Mouse (Mus musculus): ENCODE measurements around the gene Odc1.
"Not testable (repeated sequence)": the region's sequence is repeated elsewhere in the genome, so short reads cannot be mapped to it uniquely, and the experiment has no call there.

The Odc1 gene

DNA sequence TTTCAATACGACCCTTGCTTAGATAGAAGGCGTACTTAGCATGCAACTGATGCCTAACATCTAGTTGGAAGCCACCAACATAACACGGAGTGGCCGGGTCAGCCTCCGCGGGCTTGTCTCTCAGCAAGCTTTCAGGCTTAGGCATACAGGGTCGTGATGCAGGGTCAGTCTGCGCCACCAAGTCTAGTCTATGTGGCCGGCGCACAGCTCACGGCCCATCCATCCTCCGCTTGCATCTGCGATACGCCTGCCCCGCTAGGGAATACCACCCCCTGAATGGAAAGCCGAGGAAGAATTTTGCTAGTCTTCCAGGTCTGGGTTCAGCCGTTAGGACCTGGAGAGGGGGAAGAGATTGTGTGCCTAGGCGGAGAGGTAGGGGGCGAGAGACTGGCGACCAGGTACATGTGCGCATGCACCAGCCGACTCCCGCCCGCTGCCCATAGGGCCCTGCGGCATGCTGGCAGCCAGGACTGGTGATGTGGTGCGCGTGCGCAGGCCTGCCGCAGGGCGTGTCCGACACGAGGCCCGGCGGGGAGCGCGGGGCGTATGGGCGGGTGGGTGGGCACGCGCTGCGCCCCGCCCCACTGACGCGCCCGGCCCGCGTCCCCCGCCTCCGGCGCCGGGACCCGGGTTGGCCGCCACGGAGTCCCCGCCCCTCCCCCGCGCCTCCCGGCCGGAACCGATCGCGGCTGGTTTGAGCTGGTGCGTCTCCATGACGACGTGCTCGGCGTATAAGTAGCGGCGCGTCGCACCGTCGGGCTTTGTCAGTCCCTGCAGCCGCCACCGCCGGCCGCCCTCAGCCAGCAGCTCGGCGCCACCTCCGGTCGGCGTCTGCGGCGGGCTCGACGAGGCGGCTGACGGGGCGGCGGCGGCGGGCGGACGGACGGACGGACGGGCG, at the start of gene Odc1:
TSS of gene Odc1 (plus strand) at position 586 of the 898 bp plus-strand sequence.
- peak; percentile 99 for DNase-seq (ENCODE audit: low spot score)

- no peak for DNase-seq (ENCODE audit: low spot score)
Measured at GRCm38 (mm10) chr12:17494809-17495208, 49.8 kb upstream of the Odc1 start.

DNA sequence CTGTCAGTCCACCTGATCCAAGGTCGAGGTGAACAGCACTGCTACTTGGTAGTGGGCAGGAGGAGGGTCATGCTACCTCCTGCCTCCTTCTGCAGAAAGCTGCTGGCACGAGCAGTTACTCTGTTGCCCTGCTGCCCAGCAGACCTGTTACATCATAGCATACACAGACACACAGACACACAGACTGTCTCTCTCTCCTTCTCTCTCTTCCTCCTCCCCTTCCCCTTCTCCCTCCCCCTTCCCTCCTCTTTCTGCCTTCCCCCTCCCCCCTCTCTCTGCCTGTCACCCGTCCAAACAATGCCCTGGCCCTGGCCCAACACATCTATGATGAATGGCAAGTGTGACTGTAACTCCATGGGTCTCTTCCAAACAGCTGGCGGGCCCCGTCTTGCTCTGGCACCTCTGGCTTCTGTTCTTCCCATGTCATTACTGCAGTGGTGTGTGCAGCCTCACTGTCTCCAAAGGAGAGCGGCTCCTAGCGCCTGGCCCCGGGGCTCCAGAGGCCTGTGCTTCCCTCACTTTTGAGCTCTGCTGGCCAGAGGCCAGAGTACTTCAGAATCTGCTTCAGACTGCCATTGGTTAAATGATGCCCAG, 48.6 kb upstream of the Odc1 start:
- DNase-seq (ENCODE audit: low spot score): no peak

DNA sequence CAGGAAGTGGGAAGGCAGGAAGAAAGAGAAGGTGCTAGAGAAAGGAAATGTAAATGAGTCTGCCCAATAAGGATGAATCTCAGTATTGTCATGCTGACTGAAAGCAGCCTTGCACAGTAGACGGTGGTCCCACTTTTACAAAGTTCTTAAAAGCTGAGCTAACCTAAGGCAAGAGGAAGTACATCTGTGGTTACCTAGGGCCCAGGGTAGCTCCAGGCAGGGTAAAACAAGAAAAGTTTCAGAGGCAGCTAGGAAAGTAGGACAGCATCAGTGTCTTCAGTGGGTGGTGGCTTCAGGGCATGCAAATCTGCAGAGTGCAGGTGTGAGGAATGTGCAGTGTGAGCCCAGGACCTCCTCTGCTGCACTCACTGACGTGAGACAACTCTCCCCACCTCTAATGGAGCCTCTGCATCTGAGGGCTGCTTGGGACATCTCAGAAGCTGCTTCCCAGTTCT, 38.9 kb upstream of the Odc1 start:
- no peak for DNase-seq (ENCODE audit: low spot score)

DNA sequence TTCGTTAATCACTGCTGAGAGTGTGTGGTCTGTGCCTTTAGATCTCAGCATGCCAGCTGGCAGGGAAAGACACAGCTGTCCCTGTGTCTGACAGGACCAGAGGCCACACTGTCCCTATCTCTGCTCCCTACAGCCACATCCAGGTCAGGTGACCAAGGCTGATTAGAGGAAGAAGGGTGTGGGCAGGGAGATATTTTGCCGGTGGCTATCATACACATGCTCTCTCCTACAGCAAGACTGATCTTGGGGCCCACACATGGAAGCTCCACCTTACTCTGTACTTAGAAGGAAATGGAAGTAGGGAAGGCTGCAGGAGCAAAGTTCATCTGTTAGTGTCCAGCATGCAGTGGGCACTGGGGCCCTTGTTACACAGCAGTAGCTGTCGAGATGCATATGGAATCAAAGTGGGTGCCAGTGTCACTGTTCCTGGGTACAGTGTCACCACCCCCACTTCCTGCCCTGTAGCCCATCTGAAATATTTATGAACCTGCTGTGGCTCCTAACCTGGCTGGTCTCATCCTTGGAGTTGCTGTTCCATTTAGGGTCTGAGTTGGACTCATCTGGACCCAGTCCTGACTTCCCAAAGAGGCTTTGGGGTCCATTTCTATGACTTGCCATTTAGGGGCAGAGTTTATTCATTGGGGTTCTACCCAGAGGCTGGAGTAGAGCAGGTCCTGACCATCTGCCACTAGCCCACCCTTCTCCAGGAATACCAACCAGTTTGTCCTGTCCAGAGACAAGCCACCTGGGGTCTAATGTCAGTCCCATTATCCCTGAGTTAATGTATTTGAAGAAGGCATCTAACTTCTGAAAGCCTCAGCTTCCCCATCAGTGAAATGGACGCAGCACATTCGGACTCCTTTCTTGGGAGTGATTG, 38.2 kb upstream of the Odc1 start:
- no peak for DNase-seq (ENCODE audit: low spot score)

- DNase-seq (ENCODE audit: low spot score): no peak
Measured at GRCm38 (mm10) chr12:17506994-17507542, 37.5 kb upstream of the Odc1 start.

- DNase-seq (ENCODE audit: low spot score): no peak
Measured at GRCm38 (mm10) chr12:17509310-17509709, 35.3 kb upstream of the Odc1 start.

DNA sequence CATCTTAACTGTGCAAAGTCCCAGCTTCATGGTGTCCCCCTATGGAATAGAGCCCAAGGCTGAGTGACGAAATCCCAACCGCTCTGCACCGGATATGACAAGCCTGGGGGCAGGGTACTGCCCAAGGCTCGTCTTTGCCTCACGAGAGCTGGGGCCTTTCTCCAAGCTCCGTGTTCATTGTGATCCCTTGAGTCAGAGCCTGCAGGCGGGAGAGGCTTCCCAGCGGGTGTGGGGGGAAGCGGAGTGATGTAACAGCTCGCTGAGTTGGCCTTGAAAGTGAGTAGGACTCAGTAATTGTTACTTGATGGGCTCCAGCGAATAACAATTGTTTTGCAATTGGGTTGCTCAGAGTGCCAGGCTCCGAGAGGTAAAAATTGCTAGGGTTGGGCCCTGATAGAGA, 34.4 kb upstream of the Odc1 start:
- peak; percentile 52 for DNase-seq (ENCODE audit: low spot score)

- DNase-seq (ENCODE audit: low spot score): no peak
Measured at GRCm38 (mm10) chr12:17511019-17511418, 33.6 kb upstream of the Odc1 start.

- DNase-seq (ENCODE audit: low spot score): no peak
Measured at GRCm38 (mm10) chr12:17529180-17529579, 15.4 kb upstream of the Odc1 start.

GRCm38 (mm10) chr12:17529726-17530125, 14.9 kb upstream of the Odc1 start:
- DNase-seq (ENCODE audit: low spot score): no peak

GRCm38 (mm10) chr12:17530825-17531224, 13.8 kb upstream of the Odc1 start:
- DNase-seq (ENCODE audit: low spot score): no peak

DNA sequence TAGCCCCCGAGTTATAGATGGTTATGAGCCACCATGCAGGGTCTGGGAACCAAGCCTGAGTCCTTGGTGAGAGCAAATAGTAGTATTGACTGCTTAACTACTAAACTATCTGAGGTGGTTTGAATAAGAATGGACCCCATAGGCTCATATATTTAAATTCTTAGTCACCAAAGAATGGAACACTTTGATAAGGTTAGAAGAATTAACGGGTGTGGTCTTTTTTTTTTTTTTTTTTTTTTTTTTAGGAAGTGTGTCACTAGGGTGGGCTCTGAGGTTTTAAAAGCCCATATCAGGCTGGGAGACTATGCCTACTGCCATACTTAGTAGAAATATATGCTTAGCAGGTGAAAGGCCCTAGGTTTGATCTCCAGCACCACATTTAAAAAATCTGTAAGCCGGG, 8.4 kb upstream of the Odc1 start:
- no peak for DNase-seq (ENCODE audit: low spot score)

GRCm38 (mm10) chr12:17537147-17537546, 7.4 kb upstream of the Odc1 start:
- DNase-seq (ENCODE audit: low spot score): no peak

- no peak for DNase-seq (ENCODE audit: low spot score)
Measured at GRCm38 (mm10) chr12:17538087-17538486, 6.5 kb upstream of the Odc1 start.

DNA sequence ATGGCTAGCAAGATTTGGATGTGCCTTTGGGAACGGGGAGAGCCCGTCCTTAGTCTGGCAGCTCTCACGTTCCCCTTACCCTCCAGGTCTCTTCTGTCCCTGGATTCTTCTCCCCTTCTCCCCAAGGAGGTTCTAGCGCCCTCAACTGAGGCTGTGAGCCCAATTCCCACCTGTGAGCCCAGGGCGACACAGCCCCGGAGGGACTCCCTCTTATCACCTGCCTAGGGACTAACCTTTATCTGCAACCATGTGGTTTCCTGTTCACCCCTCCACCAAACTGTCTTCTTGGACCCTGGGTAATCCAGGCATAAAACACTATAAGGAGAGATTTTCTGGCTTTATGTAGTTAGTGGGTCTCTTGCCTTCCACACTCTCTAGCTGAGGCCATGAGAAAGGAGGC, 5.6 kb upstream of the Odc1 start:
- DNase-seq (ENCODE audit: low spot score): no peak

GRCm38 (mm10) chr12:17540040-17540552, 4.5 kb upstream of the Odc1 start:
- no peak for DNase-seq (ENCODE audit: low spot score)

- no peak for DNase-seq (ENCODE audit: low spot score)
Measured at GRCm38 (mm10) chr12:17545107-17545571, 545 bp downstream of the Odc1 start.

GRCm38 (mm10) chr12:17545884-17546283, 1.3 kb downstream of the Odc1 start:
- no peak for DNase-seq (ENCODE audit: low spot score)

- DNase-seq (ENCODE audit: low spot score): not testable (repeated sequence)
Measured at GRCm38 (mm10) chr12:17547552-17547951, 3.0 kb downstream of the Odc1 start.

DNA sequence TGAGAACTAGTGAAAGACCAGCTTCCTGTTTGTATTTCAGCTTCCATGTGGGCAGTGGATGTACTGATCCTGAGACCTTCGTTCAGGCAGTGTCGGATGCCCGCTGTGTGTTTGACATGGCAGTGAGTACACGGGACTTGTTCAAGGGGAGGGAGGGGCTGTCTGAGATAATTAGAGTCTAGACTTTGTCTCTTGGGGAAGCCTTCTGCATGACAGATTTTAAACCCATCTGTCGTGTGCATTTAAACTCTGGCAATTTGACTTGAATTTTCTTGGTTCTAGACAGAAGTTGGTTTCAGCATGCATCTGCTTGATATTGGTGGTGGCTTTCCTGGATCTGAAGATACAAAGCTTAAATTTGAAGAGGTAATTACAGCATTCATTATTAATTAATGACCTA, 3.9 kb downstream of the Odc1 start:
- no peak for DNase-seq (ENCODE audit: low spot score)

- DNase-seq (ENCODE audit: low spot score): not testable (repeated sequence)
Measured at GRCm38 (mm10) chr12:17549421-17549820, 4.8 kb downstream of the Odc1 start.

Data from ovary, postnatal 36 days (tissue).